Mouse (Mus musculus) thymus, postnatal 36 days (tissue): ENCODE measurements at regions not wholly inside any gene's neighbourhood (a gene's known extent, or its start where the extent isn't known, plus 50 kb on each side); places are given as distances from the start of the nearest gene placed in this dataset.

ENCODE experiments used
- DNase-seq, 2 experiments: peaks; one replicate each; pipeline ENCODE4 v3.0.0; 2022; ENCODE audit warnings: mixed read lengths in 2 of 2

DNA sequence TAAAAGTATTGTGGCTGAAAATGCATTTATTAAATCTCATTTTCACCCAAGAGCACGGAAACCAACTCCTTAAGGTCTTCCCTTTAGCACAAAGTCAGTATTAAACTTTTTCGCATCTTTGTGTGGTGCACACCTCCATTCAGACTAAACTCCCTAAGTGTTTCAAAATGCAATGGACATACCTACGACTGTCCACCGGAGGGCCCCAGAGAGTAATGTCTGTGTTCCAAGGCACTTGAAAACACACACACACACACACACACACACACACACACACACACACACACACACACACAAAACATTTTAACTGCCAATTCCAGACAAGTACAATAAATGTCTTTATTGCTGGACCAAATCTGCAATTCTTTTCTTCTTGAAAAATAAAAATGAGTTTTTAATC lies 243.7 kb downstream of the Foxa2 start:
- no peak for DNase-seq

DNA sequence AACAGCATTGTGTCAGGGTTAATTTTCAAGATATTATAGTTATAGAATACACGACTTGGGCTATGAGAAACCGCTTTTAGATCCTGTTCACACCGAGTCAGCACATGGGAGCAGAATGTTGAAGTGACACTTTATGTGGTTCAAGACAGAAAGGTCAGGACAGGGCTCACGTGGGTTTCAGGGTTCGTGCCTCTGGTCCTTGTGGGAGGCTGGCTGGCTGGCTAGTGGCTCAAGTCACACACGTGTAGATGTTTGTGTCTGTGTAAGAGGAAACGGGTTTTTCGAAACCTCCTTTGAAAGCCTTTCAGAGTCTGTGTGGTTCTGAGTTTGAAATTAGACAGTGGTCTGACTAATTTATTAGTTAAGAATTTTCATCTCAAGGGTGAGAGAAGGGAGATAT lies 255.3 kb downstream of the Foxa2 start:
- no peak for DNase-seq

DNA sequence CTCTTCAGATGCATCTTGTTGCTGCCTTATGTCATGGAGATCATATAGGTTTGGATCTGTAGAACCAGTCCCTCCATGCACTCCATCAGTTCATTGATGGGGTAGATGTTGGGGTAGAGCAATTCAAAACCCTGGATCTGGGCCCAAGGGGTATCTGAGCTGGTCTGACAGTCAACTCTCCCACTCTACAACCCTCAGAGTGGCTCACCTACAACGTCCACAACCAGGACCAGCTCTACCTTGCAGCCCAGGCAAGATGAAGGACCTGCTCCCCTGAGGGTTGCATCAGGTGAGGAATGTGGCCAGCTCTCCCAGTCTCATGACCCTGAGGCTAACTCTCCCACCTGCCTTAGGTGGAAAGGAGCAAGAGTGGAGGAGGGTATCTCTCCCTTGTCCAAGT lies 256.9 kb downstream of the Foxa2 start:
- no peak for DNase-seq

DNA sequence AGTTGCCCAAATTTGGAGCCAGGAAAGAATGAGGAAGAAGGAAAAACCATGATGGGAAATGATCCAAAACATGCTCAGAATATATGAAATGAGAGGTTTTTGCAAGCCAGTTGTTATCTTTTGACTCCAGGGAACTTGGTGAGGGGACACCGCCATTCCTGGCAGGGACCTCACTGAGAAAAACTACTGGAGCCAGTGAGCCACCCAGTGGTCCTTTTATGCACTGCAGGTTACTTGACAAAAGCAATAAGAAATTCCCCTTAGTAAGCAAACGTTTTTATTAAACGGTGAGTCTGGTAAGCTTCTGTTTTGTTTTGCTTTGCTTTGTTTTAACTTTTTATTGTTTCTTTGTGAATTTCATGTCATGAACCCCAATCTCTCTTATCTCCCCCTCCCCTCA lies 257.5 kb downstream of the Foxa2 start:
- DNase-seq: peak in 1 of 2 experiments; percentile 3

DNA sequence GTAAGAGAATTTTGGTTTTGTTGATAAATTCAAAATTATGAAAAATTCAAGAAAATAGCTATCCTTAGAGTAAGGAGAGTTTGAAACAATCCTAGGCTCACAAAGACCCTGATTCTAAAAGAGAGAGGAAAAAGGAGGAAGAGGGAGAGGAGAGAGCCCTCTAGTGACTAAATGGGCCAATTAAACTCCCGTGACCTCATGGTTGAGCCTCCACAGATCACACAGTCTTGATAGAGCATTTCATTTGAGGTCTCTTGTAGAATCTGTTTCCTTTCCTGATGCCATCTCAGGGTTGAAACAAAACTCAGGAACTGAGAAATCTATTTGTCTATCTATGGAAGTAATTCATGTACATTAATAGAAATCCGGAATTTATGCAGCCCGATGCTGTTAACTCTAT lies 258.8 kb downstream of the Foxa2 start:
- DNase-seq: no peak

DNA sequence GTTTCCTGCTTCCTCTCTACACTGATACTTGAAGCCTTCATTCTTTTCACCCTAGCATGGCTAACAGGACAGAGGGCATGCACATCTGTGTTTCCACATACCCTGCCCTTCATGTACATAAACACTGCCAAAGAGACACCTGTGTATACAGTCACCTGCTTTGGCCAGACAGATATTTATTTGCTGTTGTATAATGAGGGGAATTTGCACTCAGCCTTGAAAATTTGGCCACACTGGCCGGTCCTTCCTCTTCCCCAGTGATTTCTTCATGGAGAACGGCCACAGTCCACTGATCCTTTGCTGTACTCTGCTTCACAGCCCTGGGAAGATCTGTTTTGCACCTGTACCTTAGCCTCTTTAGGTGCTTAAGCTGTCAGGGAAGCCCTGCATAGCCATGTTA lies 264.3 kb downstream of the Foxa2 start:
- no peak for DNase-seq

DNA sequence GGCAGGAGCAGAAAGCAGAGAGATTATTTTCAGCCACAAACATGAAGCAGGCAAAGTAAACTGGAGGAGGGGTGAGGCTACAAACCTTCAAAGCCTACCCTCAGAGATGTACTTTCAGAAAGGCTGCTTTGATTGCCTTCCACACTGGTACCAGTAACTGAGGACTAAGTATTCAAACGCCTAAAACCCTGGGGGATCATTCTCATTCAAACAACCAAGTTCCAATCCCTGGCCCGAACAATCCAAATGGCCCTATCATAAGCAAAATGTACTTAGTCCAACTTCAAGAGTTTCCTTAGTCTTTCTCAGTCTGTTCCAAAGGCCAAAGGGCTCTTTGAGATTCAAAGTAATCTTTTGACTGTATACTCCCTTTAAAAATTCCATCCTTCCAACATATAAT lies 270.5 kb downstream of the Foxa2 start:
- DNase-seq: no peak

DNA sequence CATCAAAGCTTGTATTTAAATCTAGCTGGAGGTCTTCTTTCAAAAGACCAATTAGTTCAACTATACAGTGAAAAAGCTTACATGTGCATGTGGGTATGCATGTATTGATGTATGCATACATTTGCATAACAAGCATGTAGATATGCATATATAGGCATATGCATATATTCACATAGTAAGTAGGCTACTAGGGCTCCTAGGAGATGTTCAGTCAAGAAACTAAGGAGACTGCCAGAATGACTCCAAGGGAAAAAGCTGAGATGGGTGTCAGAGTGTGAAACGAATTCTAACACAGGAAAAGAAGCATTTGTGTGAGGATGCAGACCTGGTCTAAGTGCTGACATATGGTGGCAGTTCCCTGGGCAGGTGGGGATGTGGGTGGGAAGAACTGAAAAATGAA lies 274.2 kb downstream of the Foxa2 start:
- no peak for DNase-seq

DNA sequence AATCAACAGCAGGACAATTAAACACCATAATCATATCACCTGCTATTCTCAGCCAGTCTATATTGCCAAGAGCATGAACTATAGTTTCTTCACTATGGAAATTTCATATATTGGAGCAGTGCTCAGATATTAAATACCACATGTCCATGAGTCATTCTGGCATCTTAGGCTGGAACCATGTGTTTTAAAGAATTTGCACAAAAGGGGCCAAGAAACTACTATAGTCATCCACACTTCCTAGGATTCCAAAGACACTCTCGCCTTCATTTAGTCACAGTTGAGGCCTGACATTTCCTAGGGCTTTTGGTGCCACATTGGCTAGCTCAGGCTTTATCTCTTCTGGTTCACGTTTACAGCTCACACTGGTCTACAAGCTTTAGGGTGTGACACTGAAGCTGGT lies 293.7 kb downstream of the Foxa2 start:
- no peak for DNase-seq

DNA sequence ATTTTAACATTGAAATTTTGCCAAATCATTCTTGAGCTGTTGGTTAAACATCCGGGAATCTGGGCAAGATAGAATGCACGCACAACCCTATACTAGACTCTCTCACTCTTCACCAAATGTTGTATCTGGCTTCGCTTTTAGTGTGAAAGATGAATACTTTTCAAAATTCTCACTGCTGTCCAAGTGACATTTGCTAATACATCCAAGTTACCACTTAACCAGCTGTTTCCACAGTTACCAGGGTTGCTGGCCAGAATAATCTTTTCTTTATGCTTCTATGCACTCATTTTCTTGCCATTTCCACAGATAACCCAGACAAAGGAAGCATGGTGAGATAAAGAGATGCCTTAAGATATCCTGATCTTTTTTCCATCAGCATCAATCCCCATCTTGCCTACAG lies 294.9 kb downstream of the Foxa2 start:
- DNase-seq: no peak

DNA sequence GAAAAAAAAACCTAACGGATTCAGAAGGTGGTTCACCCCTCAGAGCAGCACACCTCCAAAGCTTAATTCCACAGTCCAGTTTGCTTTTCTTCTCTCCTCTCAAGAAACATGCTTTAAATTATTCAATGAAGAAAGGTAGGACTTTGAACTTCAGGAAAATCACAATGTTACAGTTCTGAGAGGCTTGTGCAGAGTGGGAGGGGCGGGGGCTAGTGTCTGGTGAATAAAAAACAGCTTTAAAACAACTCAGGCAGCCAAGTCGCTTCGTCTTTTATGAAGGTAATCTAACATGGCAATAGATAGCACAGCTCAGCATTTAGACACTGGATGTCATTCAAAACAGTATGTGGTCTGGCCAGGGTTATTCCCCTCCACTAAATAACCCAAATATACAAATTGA lies 298.8 kb downstream of the Foxa2 start:
- DNase-seq: no peak

DNA sequence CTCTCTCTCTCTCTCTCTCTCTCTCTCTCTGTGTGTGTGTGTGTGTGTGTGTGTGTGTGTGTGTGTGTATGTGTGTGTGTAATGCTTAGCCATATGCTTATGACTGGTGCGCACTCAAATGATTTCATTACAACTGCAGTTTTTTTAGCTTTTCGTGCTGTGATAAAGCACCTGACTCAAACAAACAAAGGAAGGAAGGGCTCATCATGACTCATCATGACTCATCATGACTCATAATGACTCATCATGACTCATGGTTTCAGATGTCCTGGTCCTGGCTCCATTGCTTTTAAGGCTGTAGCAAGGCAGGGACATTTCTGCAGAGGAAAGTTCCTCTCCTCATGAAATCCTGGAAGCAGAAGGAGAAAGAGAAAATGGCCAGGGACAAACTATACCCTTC lies 302.9 kb downstream of the Foxa2 start:
- DNase-seq: no peak

DNA sequence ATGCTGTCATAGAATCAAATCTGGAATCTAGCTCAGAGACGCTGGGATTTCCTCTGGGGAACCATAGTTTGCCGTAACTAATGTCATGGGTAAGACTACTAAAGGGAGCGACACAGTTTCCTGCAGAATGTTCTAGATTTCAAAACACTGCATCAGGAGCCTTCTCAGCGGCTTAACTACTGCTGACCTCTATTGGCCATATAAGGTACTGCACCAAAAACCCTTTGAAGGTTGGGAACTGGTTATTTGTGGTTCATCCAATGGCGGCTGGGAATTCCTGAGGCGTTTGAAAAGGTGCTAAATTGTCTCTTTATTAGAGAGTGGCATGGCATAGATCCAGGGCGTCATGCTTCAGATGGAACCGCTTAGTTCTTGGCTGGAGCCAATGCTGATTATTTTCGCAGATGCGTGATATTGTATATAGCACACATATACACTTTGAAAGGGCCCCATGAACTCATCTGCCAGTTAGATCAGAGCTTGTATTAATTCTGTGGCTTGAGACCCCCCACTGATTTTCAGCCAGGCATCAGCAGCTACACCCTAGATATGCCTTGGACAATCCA lies 308.4 kb downstream of the Foxa2 start:
- DNase-seq: no peak

DNA sequence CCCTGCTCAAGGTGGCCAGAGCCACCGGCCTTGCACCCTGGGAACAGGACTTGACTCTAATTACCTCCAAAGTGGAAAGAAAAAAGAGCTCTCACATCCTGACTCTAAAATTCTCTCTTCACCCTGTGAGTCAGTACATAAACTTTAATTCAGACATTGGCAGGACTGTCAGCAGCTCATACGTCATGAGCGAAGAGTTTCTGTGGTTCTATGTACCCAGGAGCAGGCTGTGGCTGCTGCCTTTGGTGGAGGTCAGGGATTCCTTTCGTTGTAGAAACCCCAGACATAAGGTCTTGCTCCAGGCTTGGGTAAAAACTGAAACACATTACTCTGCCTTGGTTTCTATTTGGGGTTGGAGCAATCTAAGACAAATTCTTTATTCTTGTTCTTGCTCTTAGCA lies 319.4 kb downstream of the Foxa2 start:
- DNase-seq: no peak

DNA sequence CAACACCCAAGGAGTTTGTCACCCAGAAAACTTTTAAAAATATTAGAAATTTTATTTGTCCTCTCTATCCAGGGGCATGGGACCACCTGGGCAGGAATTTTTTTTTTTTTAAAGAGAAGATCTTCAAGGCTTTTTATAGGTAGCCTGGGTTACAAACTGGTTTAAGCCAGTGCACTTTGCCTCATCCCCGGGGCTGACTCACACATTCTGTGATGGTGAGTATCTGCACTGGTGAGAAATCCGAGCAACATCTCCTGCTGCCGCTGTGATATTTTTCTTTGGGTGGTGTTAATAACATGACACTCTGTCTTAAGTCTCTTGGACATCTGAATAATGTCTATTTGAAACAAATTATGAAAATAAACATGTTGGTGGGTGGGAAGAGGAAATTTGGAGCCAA lies 327.8 kb downstream of the Foxa2 start:
- no peak for DNase-seq

DNA sequence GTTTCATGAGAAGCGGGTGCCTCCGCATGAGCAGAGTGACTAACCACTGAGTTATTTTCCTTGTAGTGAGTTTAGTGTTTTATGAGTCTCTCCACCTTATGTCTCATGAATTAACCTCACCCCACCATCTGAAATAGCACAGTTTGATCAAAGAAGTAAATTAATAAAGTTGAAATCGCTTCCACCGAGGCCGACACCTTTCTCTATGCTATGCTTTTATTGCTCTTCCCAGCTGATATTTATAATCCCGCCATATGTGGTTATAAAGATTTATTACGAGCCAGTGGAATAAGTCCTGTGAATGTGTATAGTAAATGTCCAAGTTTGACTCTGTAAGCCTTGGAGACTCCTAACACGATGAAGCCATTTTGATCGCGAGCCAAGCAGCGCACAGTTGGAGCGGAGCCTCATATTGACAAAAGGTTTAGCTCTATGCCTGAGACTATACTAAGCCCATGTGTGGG lies 329.3 kb downstream of the Foxa2 start:
- DNase-seq: no peak

DNA sequence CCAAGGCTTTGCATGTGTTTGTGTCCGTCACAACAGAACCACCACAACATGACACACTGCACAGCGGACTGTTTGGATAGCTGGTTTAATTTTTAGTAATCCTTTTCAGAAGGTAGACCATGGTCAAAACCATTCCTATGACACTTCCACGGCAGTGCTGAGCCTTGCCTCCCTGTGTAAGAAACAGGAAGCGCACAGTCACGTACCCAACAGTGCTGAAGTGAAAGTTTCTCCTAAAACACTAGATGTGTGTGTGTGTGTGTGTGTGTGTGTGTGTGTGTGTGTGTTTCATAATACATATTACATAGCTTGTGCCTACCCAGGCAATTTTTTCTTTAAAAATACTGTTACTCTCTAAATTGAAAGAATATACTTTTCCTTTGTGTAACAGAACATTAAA lies 331.0 kb downstream of the Foxa2 start:
- no peak for DNase-seq

DNA sequence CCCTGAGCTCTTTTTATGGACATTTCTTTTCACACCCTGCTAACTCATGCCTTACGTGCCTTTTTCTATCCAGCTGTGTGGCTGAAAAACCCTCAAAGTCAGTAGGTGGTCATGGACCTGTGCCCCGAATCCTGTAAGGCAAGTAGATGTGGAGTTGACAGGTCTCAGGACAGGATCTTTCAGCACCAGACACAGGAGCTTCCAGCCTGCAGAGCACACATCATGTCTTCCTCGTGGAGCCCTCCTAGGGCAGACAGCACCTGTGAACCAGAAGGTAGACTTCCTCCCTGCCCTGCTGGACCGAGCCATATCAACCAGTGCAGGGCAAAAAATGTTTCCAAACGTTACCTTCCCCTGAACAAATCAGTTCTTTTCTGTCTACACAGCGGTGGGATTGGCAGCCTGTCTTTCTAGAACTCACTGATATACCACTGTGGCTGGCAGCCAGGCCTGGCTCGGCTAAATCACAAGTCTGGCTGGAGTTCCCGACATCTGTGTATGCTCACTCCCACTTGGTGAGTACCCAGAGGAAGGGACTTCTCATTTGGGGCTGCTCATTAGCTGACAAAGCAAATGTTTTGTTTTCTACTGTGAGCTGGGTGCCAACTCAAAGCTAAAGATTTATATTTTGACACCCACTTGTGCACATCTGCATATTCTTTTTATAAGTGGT lies 336.0 kb downstream of the Foxa2 start:
- no peak for DNase-seq

DNA sequence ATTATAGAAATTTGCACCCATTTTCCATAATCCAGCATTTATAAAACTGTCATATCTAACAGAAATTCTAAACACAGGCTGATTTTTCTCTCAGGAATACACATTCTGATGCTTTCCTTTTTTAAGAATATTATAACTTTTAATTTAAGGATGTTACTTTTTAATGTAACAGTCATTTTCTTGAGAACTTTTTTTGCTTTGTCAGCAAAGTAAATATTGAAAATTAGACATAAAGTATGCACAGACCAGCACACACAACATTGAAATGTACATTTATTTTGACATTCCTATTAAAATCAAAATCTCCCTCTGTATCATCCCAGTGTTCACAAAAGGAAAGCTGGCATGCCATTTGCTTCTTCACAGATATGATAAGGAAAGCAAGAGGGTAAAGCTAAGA lies 337.0 kb downstream of the Foxa2 start:
- no peak for DNase-seq

DNA sequence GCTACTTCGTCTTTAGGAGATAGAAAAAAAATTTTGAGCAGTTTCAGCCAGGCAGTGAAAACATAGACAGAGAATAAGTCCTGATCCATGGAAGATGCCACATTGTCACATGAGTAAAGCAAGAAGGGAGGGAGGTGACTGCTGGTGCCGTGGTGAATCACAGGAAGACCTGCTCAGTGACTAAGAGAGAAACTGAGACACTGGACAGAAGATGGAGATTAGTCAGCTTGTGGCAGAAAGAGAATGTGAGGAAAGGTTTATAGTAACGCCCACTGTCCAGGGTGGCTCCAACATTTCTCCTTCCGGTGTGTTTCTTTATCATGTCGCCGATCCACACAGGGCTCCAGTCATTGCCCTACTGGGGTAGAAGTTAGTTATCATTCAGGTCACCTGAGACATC lies 339.6 kb downstream of the Foxa2 start:
- DNase-seq: no peak

DNA sequence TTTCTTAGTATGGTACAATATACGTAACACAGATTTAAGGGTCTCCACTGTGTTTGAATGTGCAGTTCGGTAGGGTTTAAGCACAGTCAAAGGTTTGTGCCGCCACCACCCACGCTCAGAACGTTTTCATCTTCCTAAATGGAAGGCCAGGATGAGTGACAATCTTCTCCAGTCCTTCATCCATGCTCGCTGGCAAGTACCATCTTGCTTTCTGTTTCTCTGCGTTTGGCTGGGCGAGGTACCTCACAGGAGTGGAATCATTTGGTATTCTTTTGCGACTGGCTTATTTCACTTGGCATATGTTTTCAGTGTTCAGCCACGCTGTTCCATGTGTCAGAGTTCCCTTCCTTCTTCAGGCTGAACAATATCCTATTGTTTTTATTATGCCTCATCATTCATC lies 342.3 kb downstream of the Pax1 start:
- no peak for DNase-seq

DNA sequence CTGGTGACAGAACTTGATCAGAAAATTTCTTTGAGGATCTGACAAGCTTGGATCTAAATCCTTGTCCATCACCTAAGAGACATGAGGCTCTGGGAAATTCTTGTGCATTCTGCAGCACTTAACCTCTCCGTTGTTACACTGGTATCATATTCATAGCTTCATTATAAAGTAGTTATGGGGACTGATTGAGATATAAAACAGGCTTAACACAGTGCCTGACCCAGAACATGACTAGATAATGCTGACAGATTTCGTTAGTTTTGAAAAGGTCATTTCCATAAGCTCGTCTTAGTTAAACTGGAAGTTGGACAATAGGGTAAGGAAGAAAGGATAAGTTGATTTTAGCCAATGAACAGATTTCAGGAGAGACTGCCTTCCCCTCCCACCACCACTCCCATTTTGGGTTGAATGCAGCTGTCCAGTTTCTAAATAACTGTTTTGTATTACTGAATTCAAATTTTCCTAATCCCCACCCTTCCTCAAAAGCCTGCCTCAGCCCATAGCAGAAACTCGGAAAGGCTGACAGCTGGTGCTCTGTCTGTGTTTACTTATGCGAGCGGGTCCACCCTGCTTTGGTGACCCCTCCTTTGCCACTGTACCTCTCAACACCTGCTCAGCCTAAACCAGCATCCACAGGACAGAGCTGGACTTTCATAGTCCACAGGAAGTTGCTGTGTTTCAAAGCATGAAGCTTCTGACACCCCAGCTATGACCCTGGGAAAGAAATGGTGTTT lies 340.8 kb downstream of the Pax1 start:
- no peak for DNase-seq

DNA sequence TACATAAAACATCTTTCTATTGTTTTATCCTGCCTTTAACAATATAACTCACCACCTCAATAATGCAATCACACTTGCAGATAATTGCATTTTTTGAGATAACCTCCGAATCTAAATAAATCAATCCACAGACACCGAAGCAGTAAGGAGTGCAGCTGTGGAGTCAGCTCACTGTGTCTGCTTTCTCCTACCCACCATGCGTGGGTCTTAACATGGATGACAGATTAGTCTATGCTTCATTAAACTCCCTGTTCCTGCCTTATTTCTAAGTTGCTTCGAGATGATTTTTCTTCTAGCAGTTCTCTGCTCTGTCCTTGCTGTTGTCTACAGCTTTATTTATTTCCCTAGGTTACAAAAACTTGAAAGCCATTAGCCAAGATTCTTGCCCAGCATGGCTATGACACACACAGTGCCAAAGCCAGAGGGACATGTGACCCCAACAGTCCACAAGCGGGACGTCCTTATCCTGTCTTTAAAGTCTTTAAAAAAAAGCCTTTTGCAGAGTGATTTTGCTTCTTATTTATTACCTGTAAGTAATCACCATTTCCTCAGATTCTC lies 337.9 kb downstream of the Pax1 start:
- DNase-seq: no peak

DNA sequence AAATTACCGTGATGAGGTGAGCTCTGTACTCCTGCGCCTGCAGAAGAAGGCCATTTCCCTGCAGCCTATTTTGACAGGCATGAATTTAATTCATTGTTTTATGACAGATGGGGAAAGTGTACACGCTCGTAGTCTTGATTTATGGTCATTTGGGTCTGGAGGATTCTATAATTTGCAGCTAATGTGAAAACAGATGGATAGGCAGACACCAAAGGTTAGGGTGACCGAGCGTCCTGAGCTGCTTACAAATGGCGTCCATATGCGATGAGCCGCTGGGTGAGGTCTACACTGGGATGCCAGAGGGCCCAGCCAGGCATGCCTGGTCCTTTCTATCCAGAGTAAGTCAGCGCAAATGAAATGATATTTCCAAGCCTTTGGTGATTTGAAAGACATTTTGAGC lies 330.2 kb downstream of the Pax1 start:
- DNase-seq: no peak
